Mouse (Mus musculus) ovary, postnatal 14 days (tissue): ENCODE results near the gene Dock1.

Experiments used
- DNase-seq: peaks from one replicate; pipeline ENCODE4 v3.0.0; 2022; ENCODE audit warnings: low spot score

The Dock1 gene

GRCm38 (mm10) chr7:134751496-134751895, 81.0 kb downstream of the Dock1 start:
- no peak for DNase-seq

- DNase-seq: no peak
These were observed 83.0 kb downstream of the Dock1 start for GRCm38 (mm10) chr7:134753417-134753816.

- DNase-seq: no peak
These were observed 87.2 kb downstream of the Dock1 start for GRCm38 (mm10) chr7:134757605-134758004.

- no peak for DNase-seq
These were observed 91.3 kb downstream of the Dock1 start for GRCm38 (mm10) chr7:134761799-134762198.

GRCm38 (mm10) chr7:134765130-134765529, 94.7 kb downstream of the Dock1 start:
- no peak for DNase-seq

- DNase-seq: no peak
These were observed 100.9 kb downstream of the Dock1 start for GRCm38 (mm10) chr7:134771314-134771713.

- no peak for DNase-seq
These were observed 101.9 kb downstream of the Dock1 start for GRCm38 (mm10) chr7:134772363-134772762.

GRCm38 (mm10) chr7:134772867-134773590, 102.6 kb downstream of the Dock1 start:
- no peak for DNase-seq

- no peak for DNase-seq
These were observed 103.4 kb downstream of the Dock1 start for GRCm38 (mm10) chr7:134773761-134774415.

GRCm38 (mm10) chr7:134774468-134775162, 104.2 kb downstream of the Dock1 start:
- no peak for DNase-seq

GRCm38 (mm10) chr7:134775671-134776070, 105.2 kb downstream of the Dock1 start:
- no peak for DNase-seq

- DNase-seq: no peak
These were observed 105.9 kb downstream of the Dock1 start for GRCm38 (mm10) chr7:134776306-134776705.

- DNase-seq: no peak
These were observed 109.3 kb downstream of the Dock1 start for GRCm38 (mm10) chr7:134779761-134780160.

- no peak for DNase-seq
These were observed 116.7 kb downstream of the Dock1 start for GRCm38 (mm10) chr7:134787110-134787509.

- DNase-seq: no peak
These were observed 124.4 kb downstream of the Dock1 start for GRCm38 (mm10) chr7:134794889-134795288.

GRCm38 (mm10) chr7:134800079-134800478, 129.6 kb downstream of the Dock1 start:
- DNase-seq: no peak

- DNase-seq: no peak
These were observed 134.0 kb downstream of the Dock1 start for GRCm38 (mm10) chr7:134804422-134804821.

GRCm38 (mm10) chr7:134806799-134807198, 136.3 kb downstream of the Dock1 start:
- DNase-seq: no peak

- no peak for DNase-seq
These were observed 138.0 kb downstream of the Dock1 start for GRCm38 (mm10) chr7:134808406-134808805.

GRCm38 (mm10) chr7:134809241-134809975, 139.0 kb downstream of the Dock1 start:
- DNase-seq: no peak

- DNase-seq: no peak
These were observed 148.0 kb downstream of the Dock1 start for GRCm38 (mm10) chr7:134818471-134818870.

GRCm38 (mm10) chr7:134821264-134821663, 150.8 kb downstream of the Dock1 start:
- DNase-seq: no peak
